Mouse (Mus musculus) central nervous system, embryonic 11.5 days (tissue): ENCODE measurements around the gene Cfap299. TPM values are rescaled to one million over a fixed set of nuclear protein-coding genes. Genes with fewer than 3 reads are reported as not detected.

Source experiments
- polyA plus RNA-seq: library from polyadenylated mRNA; depleted of rRNA; stranded (reverse); fragments of >200 nt; gene quantifications from 2 replicates; pipeline ENCODE4 v1.2.3, GENCODE M21; 2012; rRNA removed

Cfap299 gene
- 0.35 and 0.53 TPM in 2 replicates for polyA plus RNA-seq

DNA sequence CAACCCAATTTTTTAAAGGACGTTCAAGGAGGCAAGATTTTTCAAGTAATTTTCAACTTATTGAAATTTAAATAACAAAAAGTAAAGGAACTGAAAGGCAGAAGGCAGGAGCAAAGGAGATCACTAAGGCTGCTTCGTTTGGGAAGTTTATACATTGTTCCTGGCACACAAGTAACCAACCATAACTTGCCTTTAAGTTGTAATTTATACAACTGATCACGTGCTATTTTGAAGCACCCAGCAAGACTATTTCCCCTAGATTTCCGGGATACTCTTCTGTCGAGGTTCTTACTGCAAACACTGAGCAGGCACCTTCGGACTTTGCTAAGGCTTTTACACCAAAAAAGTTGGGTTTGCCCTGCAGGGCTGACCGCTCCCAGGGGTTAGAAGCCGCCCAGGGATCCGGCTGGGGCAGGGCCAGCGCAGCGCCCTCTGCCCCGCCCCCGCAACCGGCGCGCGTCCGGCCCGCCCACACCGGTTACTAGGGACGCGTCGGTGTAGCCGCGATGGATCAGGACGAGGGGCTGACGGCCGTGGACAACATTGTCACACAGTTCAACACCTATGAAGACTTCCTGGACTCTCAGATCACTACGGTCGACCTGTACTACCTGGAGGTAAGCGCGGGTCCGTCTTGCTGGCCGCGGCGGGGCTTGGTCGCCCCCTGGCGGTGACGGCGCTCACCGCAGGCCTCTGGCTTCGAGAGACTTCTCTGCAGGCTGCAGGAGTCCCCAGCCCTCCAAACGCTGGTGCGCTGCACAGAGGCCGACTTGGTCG, at the start of gene Cfap299:
TSS of gene Cfap299 (plus strand) at position 457 of the 777 bp plus-strand sequence.

DNA sequence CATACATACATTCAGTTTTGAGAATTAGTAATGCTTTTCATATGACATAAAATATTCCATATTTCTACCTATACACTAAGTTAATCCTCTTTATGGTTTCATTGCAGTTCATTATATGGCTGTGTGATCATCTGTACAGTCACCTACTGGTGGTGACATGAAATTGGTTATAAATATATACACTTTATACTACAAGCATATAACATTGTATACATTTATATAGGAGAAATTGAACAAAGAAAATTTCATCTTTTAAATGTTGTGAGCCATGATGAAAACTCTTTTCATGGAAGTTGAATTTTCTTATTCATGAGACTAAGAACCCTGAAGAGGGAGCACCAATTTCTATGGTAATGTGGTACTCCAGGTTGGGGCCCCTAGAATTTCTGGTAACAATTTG, 223.3 kb downstream of the Cfap299 start, which contains the start of gene Gm11111:
TSS of gene Gm11111 (plus strand) at position 301 of the 400 bp plus-strand sequence.

Other genes with a start within 250 kb of the Cfap299 start
- 4.7 and 5.2 TPM in 2 replicates for gene Prdm8, start 162.1 kb upstream of the Cfap299 start, polyA plus RNA-seq
- gene Fgf5, start 75.1 kb upstream of the Cfap299 start, polyA plus RNA-seq = 0.06 and 1.6 TPM in 2 replicates
- gene Gm11111, start 223.4 kb downstream of the Cfap299 start, polyA plus RNA-seq = not detected in 2 replicates